10 mouse cellular contexts compared by ENCODE assay signal in the genomic region with DNA sequence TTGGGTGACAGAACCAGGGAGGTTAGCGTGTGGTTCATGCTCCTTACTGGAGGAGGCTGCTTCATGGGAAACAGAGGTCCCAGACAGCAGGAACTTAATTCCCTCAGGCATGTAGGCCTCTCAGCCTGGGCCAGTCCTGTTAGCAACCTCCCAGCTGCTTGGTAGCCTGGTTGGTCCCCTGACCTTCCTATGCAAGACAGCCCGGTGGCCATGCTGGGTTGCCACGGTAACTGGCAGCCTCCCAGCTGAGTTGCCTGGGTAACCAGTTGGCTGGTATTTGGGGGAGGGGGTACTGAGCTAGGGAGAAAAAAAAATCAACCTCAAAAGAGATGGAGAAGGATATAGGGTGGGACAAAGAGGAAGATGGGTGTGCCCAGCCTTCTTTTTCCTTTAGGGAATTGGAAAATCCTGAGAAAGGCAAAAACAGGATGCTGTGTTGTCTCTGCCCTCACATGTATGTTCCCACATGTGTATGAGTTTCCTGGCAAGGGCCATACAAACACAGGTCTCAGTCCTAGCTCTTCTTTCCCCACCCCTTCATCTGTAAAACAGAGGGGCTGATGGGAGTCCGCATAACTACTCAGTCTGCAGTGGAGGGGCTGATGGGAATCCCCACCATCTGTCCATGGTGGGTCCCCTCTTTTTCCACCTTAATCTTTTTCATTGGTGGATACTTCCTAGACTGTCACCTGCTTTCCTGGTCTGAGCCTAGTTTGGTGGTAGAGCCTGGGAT. TPM values are rescaled to one million over a fixed set of nuclear protein-coding genes. Genes with fewer than 3 reads are reported as not detected.
DNase-seq lines count a peak whose midpoint lies in the region; ATAC-seq lines count a peak whose summit lies in the region.
"Had no signal": no experiment of that assay in that cellular context is flagged by ENCODE, and none has a peak within 500 bp of the region (broad histone marks: within the 10 kb centered on the region; RNA-seq: fewer than 3 reads in every experiment).

No protein-coding gene starts in this region.

- no peaks in the 10 kb centered on the region for H3K9me3 ChIP-seq in heart, embryonic 11.5 days (replicated peaks; ENCODE audit: control insufficient read depth, low read length)
- no peaks in the 10 kb centered on the region for H3K9me3 ChIP-seq in forebrain, embryonic 15.5 days
- no peaks in the 10 kb centered on the region for H3K9me3 ChIP-seq in midbrain, embryonic 13.5 days
- H3K9me3 ChIP-seq in liver, embryonic 11.5 days (ENCODE audit: control insufficient read depth, low read length) = no peaks in the 10 kb centered on the region
- no peaks in the 10 kb centered on the region for H3K9me3 ChIP-seq in kidney, embryonic 14.5 days (ENCODE audit: control insufficient read depth, low read length)

- ATAC-seq in heart, embryonic 11.5 days (replicated peaks; ENCODE audit: insufficient number of reproducible peaks, low FRiP score, low TSS enrichment) = no peak; the same call in 1 of the 2 replicates
- peak; percentile 79 for ATAC-seq in forebrain, embryonic 15.5 days (replicated peaks)
- ATAC-seq in midbrain, embryonic 13.5 days = peak; percentile 93
- no peak for ATAC-seq in liver, embryonic 11.5 days (replicated peaks; ENCODE audit: low FRiP score)
- no peak for ATAC-seq in kidney, embryonic 14.5 days (ENCODE audit: low FRiP score, low TSS enrichment)

- no peak overlapping the region for H3K4me2 ChIP-seq in heart, embryonic 11.5 days
- H3K4me2 ChIP-seq in forebrain, embryonic 15.5 days (replicated peaks) = peak overlapping the region; percentile 23; the same call in 1 of the 2 replicates
- H3K4me2 ChIP-seq in midbrain, embryonic 13.5 days (replicated peaks) = peak overlapping the region; percentile 44
- H3K4me2 ChIP-seq in liver, embryonic 11.5 days = no peak overlapping the region
- H3K4me2 ChIP-seq in kidney, embryonic 14.5 days (replicated peaks; ENCODE audit: low read depth, low read length) = no peak overlapping the region

- 22% methylated on average over 4 of the region's 4 CpGs for whole genome bisulfite sequencing in heart, embryonic 11.5 days (ENCODE audit: insufficient replicate concordance)
- 6% methylated on average over 4 of the region's 4 CpGs for WGBS in forebrain, embryonic 15.5 days
- WGBS in midbrain, embryonic 13.5 days = 2% methylated on average over 4 of the region's 4 CpGs
- WGBS in liver, embryonic 11.5 days = 31% methylated on average over 4 of the region's 4 CpGs
- WGBS in kidney, embryonic 14.5 days = 30% methylated on average over 4 of the region's 4 CpGs

- peaks cover 17% of the 10 kb centered on the region for H3K4me1 ChIP-seq in heart, embryonic 11.5 days (ENCODE audit: control insufficient read depth, insufficient read depth, low read length)
- peaks cover 38% of the 10 kb centered on the region for H3K4me1 ChIP-seq in forebrain, embryonic 15.5 days
- peaks cover 75% of the 10 kb centered on the region for H3K4me1 ChIP-seq in midbrain, embryonic 13.5 days (replicated peaks)
- no peaks in the 10 kb centered on the region for H3K4me1 ChIP-seq in liver, embryonic 11.5 days (replicated peaks; ENCODE audit: control insufficient read depth, insufficient read depth, low read length)
- H3K4me1 ChIP-seq in kidney, embryonic 14.5 days (ENCODE audit: control insufficient read depth, insufficient read depth, low read length) = peaks cover 6% of the 10 kb centered on the region; the same call in 1 of the 2 replicates

- no peak overlapping the region for H3K9ac ChIP-seq in heart, embryonic 11.5 days (ENCODE audit: low read depth, low read length)
- 0 out of 2 replicates have a peak overlapping the region, but pooled peaks have one; percentile 22 for H3K9ac ChIP-seq in forebrain, embryonic 15.5 days (replicated peaks)
- H3K9ac ChIP-seq in midbrain, embryonic 13.5 days (replicated peaks) = peak overlapping the region; percentile 37; the same call in 1 of the 2 replicates
- no peak overlapping the region for H3K9ac ChIP-seq in liver, embryonic 11.5 days (ENCODE audit: low read depth, low read length)
- H3K9ac ChIP-seq in kidney, embryonic 14.5 days (ENCODE audit: low read depth, low read length) = no peak overlapping the region

- peak overlapping the region; percentile 50; the same call in 1 of the 2 replicates for H3K27ac ChIP-seq in heart, embryonic 11.5 days (ENCODE audit: low read depth, low read length)
- H3K27ac ChIP-seq in forebrain, embryonic 15.5 days (replicated peaks) = peak overlapping the region; percentile 82
- H3K27ac ChIP-seq in midbrain, embryonic 13.5 days = peak overlapping the region; percentile 93
- H3K27ac ChIP-seq in liver, embryonic 11.5 days (ENCODE audit: low read depth, low read length) = no peak overlapping the region
- no peak overlapping the region for H3K27ac ChIP-seq in kidney, embryonic 14.5 days (ENCODE audit: low read depth, low read length)

- no peak for DNase-seq in heart, adult 8-10 months (ENCODE audit: low spot score)
- peak; percentile 60 for DNase-seq in adipocyte (ENCODE audit: low spot score)
- no peak for DNase-seq in urinary bladder, postnatal 10 days (ENCODE audit: low spot score)
- no peak for DNase-seq in liver, embryonic 11.5 days (ENCODE audit: low spot score)
- DNase-seq: cerebellum, adult 18-20 months had no signal

- H3K4me3 ChIP-seq in heart, embryonic 11.5 days (ENCODE audit: low read depth, low read length) = no peak overlapping the region
- H3K4me3 ChIP-seq in forebrain, embryonic 15.5 days = no peak overlapping the region
- H3K4me3 ChIP-seq in midbrain, embryonic 13.5 days (replicated peaks) = no peak overlapping the region
- no peak overlapping the region for H3K4me3 ChIP-seq in liver, embryonic 11.5 days (ENCODE audit: low read depth, low read length)
- H3K4me3 ChIP-seq in kidney, embryonic 14.5 days (ENCODE audit: low read length) = no peak overlapping the region

- H3K36me3 ChIP-seq in heart, embryonic 11.5 days (ENCODE audit: control insufficient read depth, insufficient read depth, low read length) = no peaks in the 10 kb centered on the region
- no peaks in the 10 kb centered on the region; the same call in 1 of the 2 replicates for H3K36me3 ChIP-seq in forebrain, embryonic 15.5 days
- peaks cover 8% of the 10 kb centered on the region for H3K36me3 ChIP-seq in midbrain, embryonic 13.5 days
- no peaks in the 10 kb centered on the region for H3K36me3 ChIP-seq in liver, embryonic 11.5 days (ENCODE audit: control insufficient read depth, insufficient read depth, low read length)
- no peaks in the 10 kb centered on the region for H3K36me3 ChIP-seq in kidney, embryonic 14.5 days (ENCODE audit: control insufficient read depth, insufficient read depth, low read length)

- H3K27me3 ChIP-seq in heart, embryonic 11.5 days (ENCODE audit: control insufficient read depth, insufficient read depth, low read length) = peaks cover 6% of the 10 kb centered on the region
- peaks cover 4% of the 10 kb centered on the region for H3K27me3 ChIP-seq in forebrain, embryonic 15.5 days
- no peaks in the 10 kb centered on the region for H3K27me3 ChIP-seq in midbrain, embryonic 13.5 days
- peaks cover 7% of the 10 kb centered on the region for H3K27me3 ChIP-seq in liver, embryonic 11.5 days (replicated peaks; ENCODE audit: control insufficient read depth, insufficient read depth, low read length)
- H3K27me3 ChIP-seq in kidney, embryonic 14.5 days (ENCODE audit: control insufficient read depth, insufficient read depth, low read length) = peaks cover 4% of the 10 kb centered on the region; the same call in 1 of the 2 replicates

RNA-seq across cellular contexts. Expression of a gene that starts 24.1 kb away (rescaled TPM):
- polyA plus RNA-seq in heart, embryonic 11.5 days (2014; fragmentation: Nextera tagmentation; extraction: Ambion mirVana) = 13.6 and 14.8 TPM in 2 replicates
- 10 to 100 TPM; 55.8 to 74.3 (median 66.5) TPM for total RNA-seq in heart, adult 8-10 months (2022)
- 10.6 and 12.8 TPM in 2 replicates for polyA plus RNA-seq in forebrain, embryonic 15.5 days (2015; fragmentation: Nextera tagmentation; extraction: Ambion mirVana)
- polyA plus RNA-seq in midbrain, embryonic 13.5 days (2015; fragmentation: Nextera tagmentation; extraction: Ambion mirVana) = 25.4 and 28.5 TPM in 2 replicates
- polyA plus RNA-seq in liver, embryonic 11.5 days (2014; fragmentation: Nextera tagmentation; extraction: Ambion mirVana) = 4.1 and 4.3 TPM in 2 replicates
- polyA plus RNA-seq in kidney, embryonic 14.5 days (2014; fragmentation: Nextera tagmentation; extraction: Ambion mirVana) = 3.3 and 6.1 TPM in 2 replicates
- total RNA-seq: CH12.LX had no signal

RNA-seq across cellular contexts. Expression of a gene that starts 57.2 kb away (rescaled TPM):
- polyA plus RNA-seq in heart, embryonic 11.5 days (2014; fragmentation: Nextera tagmentation; extraction: Ambion mirVana) = 33.6 and 40.8 TPM in 2 replicates
- 10 to 100 TPM; 20.8 to 24.3 (median 21.7) TPM for total RNA-seq in heart, adult 8-10 months (2022)
- polyA plus RNA-seq in forebrain, embryonic 15.5 days (2015; fragmentation: Nextera tagmentation; extraction: Ambion mirVana) = 31.8 and 32.0 TPM in 2 replicates
- 33.2 and 34.3 TPM in 2 replicates for polyA plus RNA-seq in midbrain, embryonic 13.5 days (2015; fragmentation: Nextera tagmentation; extraction: Ambion mirVana)
- 89.0 and 95.4 TPM in 2 replicates for polyA plus RNA-seq in liver, embryonic 11.5 days (2014; fragmentation: Nextera tagmentation; extraction: Ambion mirVana)
- polyA plus RNA-seq in kidney, embryonic 14.5 days (2014; fragmentation: Nextera tagmentation; extraction: Ambion mirVana) = 17.9 and 49.4 TPM in 2 replicates

Comparison
In these comparisons a context has a peak if more than half of its experiments do, and no peak if none do; other contexts are left out.
1. ATAC-seq: peak in forebrain, embryonic 15.5 days (single experiment) and midbrain, embryonic 13.5 days (single experiment); none in heart, embryonic 11.5 days (single experiment), liver, embryonic 11.5 days (single experiment) and kidney, embryonic 14.5 days (single experiment).
2. H3K27ac ChIP-seq: peak in heart, embryonic 11.5 days (single experiment), forebrain, embryonic 15.5 days (single experiment) and midbrain, embryonic 13.5 days (single experiment); none in liver, embryonic 11.5 days (single experiment) and kidney, embryonic 14.5 days (single experiment).
3. H3K4me2 ChIP-seq: peak in forebrain, embryonic 15.5 days (single experiment) and midbrain, embryonic 13.5 days (single experiment); none in heart, embryonic 11.5 days (single experiment), liver, embryonic 11.5 days (single experiment) and kidney, embryonic 14.5 days (single experiment).
4. H3K9ac ChIP-seq: peak in forebrain, embryonic 15.5 days (single experiment) and midbrain, embryonic 13.5 days (single experiment); none in heart, embryonic 11.5 days (single experiment), liver, embryonic 11.5 days (single experiment) and kidney, embryonic 14.5 days (single experiment).